Mouse (Mus musculus) CD4-positive naive resting alpha-beta T cell, adult 76 days (primary cell): Measurements from ENCODE around the gene Elf3. TPM values are rescaled to one million over a fixed set of nuclear protein-coding genes. Genes with fewer than 3 reads are reported as not detected.

Source experiments
- total RNA-seq: library from RNA; stranded (reverse); gene quantifications from one replicate; pipeline ENCODE4 v1.2.4, GENCODE M21; 2023

The Elf3 gene
- total RNA-seq: not detected

GRCm38 (mm10) chr1:135258380-135259127 is at the start of gene Elf3:
Gene Elf3, minus strand, starts transcription at chr1:135258568.

DNA sequence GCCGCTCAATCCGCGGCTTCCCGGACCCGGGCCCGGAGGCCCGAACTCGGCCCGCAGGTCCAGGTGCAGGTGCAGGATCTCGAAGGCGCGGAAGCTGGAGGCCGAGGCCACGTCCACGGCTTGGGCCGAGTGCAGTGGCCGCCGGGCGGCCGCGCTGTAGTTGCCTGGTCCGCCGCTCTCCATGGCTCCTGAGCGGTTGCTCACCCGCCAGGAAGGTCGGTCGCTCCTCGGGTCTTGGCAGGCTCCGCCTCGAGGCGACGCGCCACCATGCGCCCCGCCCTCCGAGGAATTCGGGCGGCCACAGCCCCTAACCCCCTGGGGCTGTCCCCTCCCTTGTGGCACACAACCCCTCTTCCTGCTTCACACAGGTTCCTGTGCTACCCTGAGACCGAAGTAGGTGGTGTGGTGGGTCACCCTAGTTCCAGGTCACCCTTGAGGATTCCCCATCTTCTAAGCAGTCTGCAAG is 25.5 kb upstream of the Elf3 start, which contains the start of gene Rnpep:
Gene Rnpep, minus strand, starts transcription at position 259 of the 466 bp plus-strand sequence.

Other genes with a start within 250 kb of the Elf3 start
- not detected for gene Lgr6, start 153.3 kb downstream of the Elf3 start, total RNA-seq
- 44.4 TPM for gene Ptpn7, start 125.9 kb downstream of the Elf3 start, total RNA-seq
- gene Arl8a, start 111.7 kb downstream of the Elf3 start, total RNA-seq: 46.4 TPM
- gene Gpr37l1, start 90.9 kb downstream of the Elf3 start, total RNA-seq: not detected
- gene Rnpep, start 25.5 kb upstream of the Elf3 start, total RNA-seq: 20.2 TPM
- gene Timm17a, start 55.2 kb upstream of the Elf3 start, total RNA-seq: 59.4 TPM
- gene Lmod1, start 66.2 kb upstream of the Elf3 start, total RNA-seq: not detected
- gene Shisa4, start 116.7 kb upstream of the Elf3 start, total RNA-seq: 4.1 TPM
- gene Ipo9, start 171.9 kb upstream of the Elf3 start, total RNA-seq: 84.8 TPM